ENCODE assay signal across 17 mouse cellular contexts in the genomic region with DNA sequence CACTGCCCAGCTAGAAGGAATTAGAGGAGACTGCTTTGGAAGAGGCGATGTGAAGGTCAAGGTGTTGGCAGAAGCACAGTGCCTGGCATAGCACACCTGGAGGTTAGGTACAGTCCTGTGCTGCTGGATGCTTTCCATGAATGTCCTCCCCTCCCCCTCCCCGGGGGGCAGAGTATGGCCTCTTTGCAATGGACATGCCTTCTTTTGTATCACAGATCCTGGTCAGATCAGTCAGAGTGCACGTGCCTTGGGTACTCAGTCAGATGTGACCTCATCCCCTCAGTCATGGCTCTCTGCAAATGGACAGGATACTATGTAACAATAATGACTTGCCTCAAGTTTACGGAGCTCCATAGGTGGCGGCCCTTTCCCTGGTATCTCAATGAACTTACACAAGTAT. TPM values are rescaled to one million over a fixed set of nuclear protein-coding genes. Genes with fewer than 3 reads are reported as not detected.
DNase-seq lines count a peak whose midpoint lies in the region; ATAC-seq lines count a peak whose summit lies in the region.
"Had no signal": no experiment of that assay in that cellular context is flagged by ENCODE, and none has a peak within 500 bp of the region (broad histone marks: within the 10 kb centered on the region; RNA-seq: fewer than 3 reads in every experiment).

No protein-coding gene starts in this region.

- H3K27me3 ChIP-seq in intestine, embryonic 14.5 days (replicated peaks; ENCODE audit: control insufficient read depth, insufficient read depth, low read length): no peaks in the 10 kb centered on the region
- H3K27me3 ChIP-seq in intestine, embryonic 16.5 days (replicated peaks; ENCODE audit: control insufficient read depth, insufficient read depth, low read length): no peaks in the 10 kb centered on the region
- H3K27me3 ChIP-seq in hindbrain, embryonic 10.5 days (ENCODE audit: insufficient read depth, poor library complexity, severe bottlenecking): peaks cover 25% of the 10 kb centered on the region
- H3K27me3 ChIP-seq: forebrain, embryonic 15.5 days; heart, embryonic 13.5 days; neural tube, embryonic 12.5 days had no signal

- H3K36me3 ChIP-seq in intestine, embryonic 14.5 days (ENCODE audit: control insufficient read depth, insufficient read depth, low read length): no peaks in the 10 kb centered on the region
- H3K36me3 ChIP-seq in intestine, embryonic 16.5 days (ENCODE audit: control insufficient read depth, insufficient read depth, low read length): no peaks in the 10 kb centered on the region
- no peaks in the 10 kb centered on the region for H3K36me3 ChIP-seq in macrophage (ENCODE audit: inconsistent target)
- no peaks in the 10 kb centered on the region for H3K36me3 ChIP-seq in hindbrain, embryonic 10.5 days
- H3K36me3 ChIP-seq: forebrain, embryonic 15.5 days; heart, embryonic 13.5 days; limb, embryonic 12.5 days; neural tube, embryonic 12.5 days had no signal

- no peaks in the 10 kb centered on the region for H3K79me2 ChIP-seq in macrophage (ENCODE audit: inconsistent target)

- 77% methylated on average over 5 of the region's 5 CpGs for WGBS in intestine, embryonic 14.5 days
- WGBS in intestine, embryonic 16.5 days: 78% methylated on average over 5 of the region's 5 CpGs
- WGBS in macrophage (ENCODE audit: missing documents): 96% methylated on average over 5 of the region's 5 CpGs
- 80% methylated on average over 5 of the region's 5 CpGs for WGBS in hindbrain, embryonic 10.5 days

- no peak overlapping the region for H3K4me2 ChIP-seq in intestine, embryonic 14.5 days (ENCODE audit: low read length)
- no peak overlapping the region for H3K4me2 ChIP-seq in intestine, embryonic 16.5 days (ENCODE audit: low read depth, low read length)
- H3K4me2 ChIP-seq: forebrain, embryonic 15.5 days; hindbrain, embryonic 14.5 days; limb, embryonic 12.5 days; neural tube, embryonic 12.5 days had no signal

- no peaks in the 10 kb centered on the region for H3K9me3 ChIP-seq in intestine, embryonic 14.5 days (ENCODE audit: control insufficient read depth, low read length)
- H3K9me3 ChIP-seq in intestine, embryonic 16.5 days (ENCODE audit: control insufficient read depth, low read length): no peaks in the 10 kb centered on the region
- peaks cover 3% of the 10 kb centered on the region; the same call in 1 of the 2 replicates for H3K9me3 ChIP-seq in hindbrain, embryonic 10.5 days
- H3K9me3 ChIP-seq: forebrain, embryonic 15.5 days; heart, embryonic 13.5 days; limb, embryonic 12.5 days; neural tube, embryonic 12.5 days had no signal

- H3K4me1 ChIP-seq in intestine, embryonic 14.5 days (replicated peaks; ENCODE audit: control insufficient read depth, insufficient read depth, low read length): peaks cover 23% of the 10 kb centered on the region
- peaks cover 33% of the 10 kb centered on the region for H3K4me1 ChIP-seq in intestine, embryonic 16.5 days (ENCODE audit: control insufficient read depth, insufficient read depth, low read length)
- peaks cover 72% of the 10 kb centered on the region for H3K4me1 ChIP-seq in hindbrain, embryonic 10.5 days (replicated peaks)

- H3K9ac ChIP-seq in intestine, embryonic 14.5 days (ENCODE audit: low read length): no peak overlapping the region
- no peak overlapping the region for H3K9ac ChIP-seq in intestine, embryonic 16.5 days (ENCODE audit: low read depth, low read length)
- H3K9ac ChIP-seq: forebrain, embryonic 15.5 days; hindbrain, embryonic 14.5 days; limb, embryonic 12.5 days; neural tube, embryonic 12.5 days had no signal

- peak overlapping the region; percentile 83 for H3K27ac ChIP-seq in intestine, embryonic 14.5 days (ENCODE audit: low read depth)
- no peak overlapping the region for H3K27ac ChIP-seq in intestine, embryonic 16.5 days (ENCODE audit: low read length)
- peak overlapping the region; percentile 95; the same call in 1 of the 2 replicates for H3K27ac ChIP-seq in macrophage
- H3K27ac ChIP-seq in hindbrain, embryonic 10.5 days: no peak overlapping the region
- H3K27ac ChIP-seq: hindbrain, embryonic 14.5 days; neural tube, embryonic 12.5 days had no signal

- no peak for DNase-seq in intestine, embryonic 14.5 days (ENCODE audit: low spot score)
- peak; percentile 30 for DNase-seq in A20 (ENCODE audit: low read depth, low spot score)
- peak; percentile 27 for DNase-seq in induced T-regulatory cell, adult 2 months (ENCODE audit: low read depth)
- no peak for DNase-seq in ovary, adult 18-20 months (ENCODE audit: low spot score)
- DNase-seq in hindbrain, embryonic 10.5 days (ENCODE audit: low spot score): no peak
- DNase-seq: cerebellum, adult 8-10 months; lung, postnatal 14 days; thymus, adult 18-20 months had no signal

- H3K4me3 ChIP-seq in intestine, embryonic 14.5 days (ENCODE audit: low read depth, low read length): no peak overlapping the region
- H3K4me3 ChIP-seq in intestine, embryonic 16.5 days (ENCODE audit: low read length): no peak overlapping the region
- no peak overlapping the region for H3K4me3 ChIP-seq in macrophage (ENCODE audit: inconsistent target)
- no peak overlapping the region for H3K4me3 ChIP-seq in hindbrain, embryonic 10.5 days
- H3K4me3 ChIP-seq: forebrain, embryonic 15.5 days; heart, embryonic 13.5 days; limb, embryonic 12.5 days; neural tube, embryonic 12.5 days had no signal

- no peak for ATAC-seq in intestine, embryonic 14.5 days (replicated peaks; ENCODE audit: low FRiP score, low TSS enrichment, low read depth)
- ATAC-seq in intestine, embryonic 16.5 days: no peak
- ATAC-seq: activated CD4-positive, CD25-positive, alpha-beta regulatory T cell, adult 4 months; forebrain, embryonic 15.5 days; midbrain, embryonic 16.5 days had no signal

RNA-seq across cellular contexts. Expression of a gene that starts 46.8 kb away (rescaled TPM):
- polyA plus RNA-seq in intestine, embryonic 14.5 days (2014; fragmentation: Nextera tagmentation; extraction: Ambion mirVana): 40.0 and 43.5 TPM in 2 replicates
- polyA plus RNA-seq in intestine, embryonic 16.5 days (2015; fragmentation: Nextera tagmentation; extraction: Ambion mirVana): 22.4 and 25.5 TPM in 2 replicates
- total RNA-seq in macrophage (2018; cell fraction: chromatin; rRNA removed): 100 to 1,000 TPM; 306 to 843 (median 604) TPM
- 100 to 1,000 TPM; 117 to 200 (median 160) TPM for total RNA-seq in macrophage (2018; cell fraction: cytosol; rRNA removed)
- 100 to 1,000 TPM; 284 to 524 (median 451) TPM for total RNA-seq in macrophage (2018; cell fraction: nucleus; rRNA removed)
- polyA plus RNA-seq in macrophage (2018): 115 to 137 TPM (median 119 TPM) in 3 replicates
- polyA plus RNA-seq in hindbrain, embryonic 10.5 days (2016; fragmentation: Nextera tagmentation; extraction: Ambion mirVana): 25.6 and 30.3 TPM in 2 replicates

Comparison
In these comparisons a context has a peak if more than half of its experiments do, and no peak if none do; other contexts are left out.
1. H3K27ac ChIP-seq: peak in intestine, embryonic 14.5 days (single experiment) and macrophage (single experiment); none in intestine, embryonic 16.5 days (single experiment) and hindbrain, embryonic 10.5 days (single experiment).
2. DNase-seq: peak in A20 (single experiment) and induced T-regulatory cell, adult 2 months (single experiment); none in intestine, embryonic 14.5 days (single experiment), ovary, adult 18-20 months (single experiment) and hindbrain, embryonic 10.5 days (single experiment).